Mouse (Mus musculus): ENCODE measurements around the gene Bbs9. TPM values are rescaled to one million over a fixed set of nuclear protein-coding genes. Genes with fewer than 3 reads are reported as not detected.
"Not testable (repeated sequence)": the region's sequence is repeated elsewhere in the genome, so short reads cannot be mapped to it uniquely, and the experiment has no call there.

Gene Bbs9
- polyA plus RNA-seq, 1 experiment: 3.3 TPM

- Histone ChIP-seq H3K27me3 (ENCODE audit: control insufficient read depth, insufficient read depth, insufficient read length) (no peaks in the 10 kb centered on the region), H3K79me2 (ENCODE audit: control insufficient read depth, insufficient read depth) (no peaks in the 10 kb centered on the region), H3ac (ENCODE audit: control insufficient read depth, insufficient read length, low read depth) (no peak overlapping the region), H3K4me3 (ENCODE audit: insufficient read depth, poor library complexity, severe bottlenecking) (no peak overlapping the region), H3K36me3 (ENCODE audit: control insufficient read depth, insufficient read depth) (no peaks in the 10 kb centered on the region), H3K79me3 (ENCODE audit: low read depth) (no peaks in the 10 kb centered on the region)
- no peak for TF ChIP-seq CEBPB (IDR thresholded peaks at IDR 0.05; ENCODE audit: low read depth)
- TF ChIP-seq MAX (IDR thresholded peaks at IDR 0.05): no peak
- TF ChIP-seq USF1 (IDR thresholded peaks at IDR 0.05; ENCODE audit: low read depth): no peak
- no peak for TF ChIP-seq CTCF (IDR thresholded peaks at IDR 0.05; ENCODE audit: control insufficient read depth, insufficient read depth, insufficient read length)
- TF ChIP-seq FOSL1 (IDR thresholded peaks at IDR 0.05; ENCODE audit: insufficient read depth, low read length, poor library complexity, severe bottlenecking): no peak
Observed at GRCm38 (mm10) chr9:22846783-22847182, 371.3 kb downstream of the Bbs9 start.

GRCm38 (mm10) chr9:22848800-22849199 is 373.3 kb downstream of the Bbs9 start:
- no peak overlapping the region for H3K4me3 ChIP-seq (ENCODE audit: insufficient read depth, poor library complexity, severe bottlenecking)
- no peak overlapping the region for H3ac ChIP-seq (ENCODE audit: control insufficient read depth, insufficient read length, low read depth)
- H3K79me2 ChIP-seq (ENCODE audit: control insufficient read depth, insufficient read depth): no peaks in the 10 kb centered on the region
- no peak for TF ChIP-seq CTCF (IDR thresholded peaks at IDR 0.05; ENCODE audit: control insufficient read depth, insufficient read depth, insufficient read length)
- no peak for TF ChIP-seq MYOG (IDR thresholded peaks at IDR 0.05; ENCODE audit: control insufficient read depth, extremely low read depth, insufficient read length)
- TF ChIP-seq CEBPB (IDR thresholded peaks at IDR 0.05; ENCODE audit: low read depth): no peak
- TF ChIP-seq MAX (IDR thresholded peaks at IDR 0.05): no peak
- TF ChIP-seq MYOD1 (IDR thresholded peaks at IDR 0.05; ENCODE audit: control insufficient read depth, insufficient read length, low read depth): no peak
- TF ChIP-seq FOSL1 (IDR thresholded peaks at IDR 0.05; ENCODE audit: insufficient read depth, low read length, poor library complexity, severe bottlenecking): no peak
- no peak for TF ChIP-seq USF1 (IDR thresholded peaks at IDR 0.05; ENCODE audit: low read depth)
- H3K79me3 ChIP-seq (ENCODE audit: low read depth): no peaks in the 10 kb centered on the region
- H3K27me3 ChIP-seq (ENCODE audit: control insufficient read depth, insufficient read depth, insufficient read length): no peaks in the 10 kb centered on the region
- H3K36me3 ChIP-seq (ENCODE audit: control insufficient read depth, insufficient read depth): no peaks in the 10 kb centered on the region

GRCm38 (mm10) chr9:22849212-22849611 is 373.7 kb downstream of the Bbs9 start:
- Histone ChIP-seq H3K27me3 (ENCODE audit: control insufficient read depth, insufficient read depth, insufficient read length) (no peaks in the 10 kb centered on the region), H3K36me3 (ENCODE audit: control insufficient read depth, insufficient read depth) (no peaks in the 10 kb centered on the region), H3ac (ENCODE audit: control insufficient read depth, insufficient read length, low read depth) (no peak overlapping the region), H3K79me3 (ENCODE audit: low read depth) (no peaks in the 10 kb centered on the region), H3K79me2 (ENCODE audit: control insufficient read depth, insufficient read depth) (no peaks in the 10 kb centered on the region), H3K4me3 (ENCODE audit: insufficient read depth, poor library complexity, severe bottlenecking) (no peak overlapping the region)
- TF ChIP-seq MYOD1 (IDR thresholded peaks at IDR 0.05; ENCODE audit: control insufficient read depth, insufficient read length, low read depth) (no peak), FOSL1 (IDR thresholded peaks at IDR 0.05; ENCODE audit: insufficient read depth, low read length, poor library complexity, severe bottlenecking) (no peak), MAX (IDR thresholded peaks at IDR 0.05) (no peak), CEBPB (IDR thresholded peaks at IDR 0.05; ENCODE audit: low read depth) (no peak), MYOG (IDR thresholded peaks at IDR 0.05; ENCODE audit: control insufficient read depth, extremely low read depth, insufficient read length) (no peak), USF1 (IDR thresholded peaks at IDR 0.05; ENCODE audit: low read depth) (no peak), CTCF (IDR thresholded peaks at IDR 0.05; ENCODE audit: control insufficient read depth, insufficient read depth, insufficient read length) (no peak)

GRCm38 (mm10) chr9:22869147-22869546 is 393.6 kb downstream of the Bbs9 start:
- H3K79me2 ChIP-seq (ENCODE audit: control insufficient read depth, insufficient read depth); H3K4me3 ChIP-seq (ENCODE audit: insufficient read depth, poor library complexity, severe bottlenecking); H3ac ChIP-seq (ENCODE audit: control insufficient read depth, insufficient read length, low read depth); H3K79me3 ChIP-seq (ENCODE audit: low read depth); H3K36me3 ChIP-seq (ENCODE audit: control insufficient read depth, insufficient read depth); H3K27me3 ChIP-seq (ENCODE audit: control insufficient read depth, insufficient read depth, insufficient read length): not testable (repeated sequence)

- Histone ChIP-seq H3K27me3 (ENCODE audit: control insufficient read depth, insufficient read depth, insufficient read length) (no peaks in the 10 kb centered on the region), H3ac (ENCODE audit: control insufficient read depth, insufficient read length, low read depth) (no peak overlapping the region), H3K4me3 (ENCODE audit: insufficient read depth, poor library complexity, severe bottlenecking) (no peak overlapping the region), H3K36me3 (ENCODE audit: control insufficient read depth, insufficient read depth) (no peaks in the 10 kb centered on the region), H3K79me3 (ENCODE audit: low read depth) (no peaks in the 10 kb centered on the region), H3K79me2 (ENCODE audit: control insufficient read depth, insufficient read depth) (no peaks in the 10 kb centered on the region)
- TF ChIP-seq MAX (IDR thresholded peaks at IDR 0.05) (no peak), MYOD1 (IDR thresholded peaks at IDR 0.05; ENCODE audit: control insufficient read depth, insufficient read length, low read depth) (no peak), CTCF (IDR thresholded peaks at IDR 0.05; ENCODE audit: control insufficient read depth, insufficient read depth, insufficient read length) (no peak), USF1 (IDR thresholded peaks at IDR 0.05; ENCODE audit: low read depth) (no peak)
Observed at GRCm38 (mm10) chr9:22870661-22871060, 395.1 kb downstream of the Bbs9 start.

- TF ChIP-seq MYOG (IDR thresholded peaks at IDR 0.05; ENCODE audit: control insufficient read depth, extremely low read depth, insufficient read length) (no peak), MAX (IDR thresholded peaks at IDR 0.05) (no peak), FOSL1 (IDR thresholded peaks at IDR 0.05; ENCODE audit: insufficient read depth, low read length, poor library complexity, severe bottlenecking) (no peak), CEBPB (IDR thresholded peaks at IDR 0.05; ENCODE audit: low read depth) (no peak), CTCF (IDR thresholded peaks at IDR 0.05; ENCODE audit: control insufficient read depth, insufficient read depth, insufficient read length) (no peak), MYOD1 (IDR thresholded peaks at IDR 0.05; ENCODE audit: control insufficient read depth, insufficient read length, low read depth) (no peak), USF1 (IDR thresholded peaks at IDR 0.05; ENCODE audit: low read depth) (no peak)
- Histone ChIP-seq H3K27me3 (ENCODE audit: control insufficient read depth, insufficient read depth, insufficient read length) (no peaks in the 10 kb centered on the region), H3K79me3 (ENCODE audit: low read depth) (no peaks in the 10 kb centered on the region), H3K36me3 (ENCODE audit: control insufficient read depth, insufficient read depth) (no peaks in the 10 kb centered on the region), H3K4me3 (ENCODE audit: insufficient read depth, poor library complexity, severe bottlenecking) (no peak overlapping the region), H3ac (ENCODE audit: control insufficient read depth, insufficient read length, low read depth) (no peak overlapping the region), H3K79me2 (ENCODE audit: control insufficient read depth, insufficient read depth) (no peaks in the 10 kb centered on the region)
Observed at GRCm38 (mm10) chr9:22875231-22875630, 399.7 kb downstream of the Bbs9 start.
